Mouse (Mus musculus) mature B cell (primary cell): ENCODE results near the gene Arpc1b.
"Not testable (repeated sequence)": the region's sequence is repeated elsewhere in the genome, so short reads cannot be mapped to it uniquely, and the experiment has no call there.

Experiments used
- in situ Hi-C: fragments of 300-500 bp; cut with MboI; formaldehyde crosslinking; loops from 2 replicates; pipeline ENCODE4 v1.14.3; 2019

The Arpc1b gene

GRCm38 (mm10) chr5:145114606-145115473 lies 825 bp downstream of the Arpc1b start:
- in situ Hi-C loops: no loop called here

GRCm38 (mm10) chr5:145115736-145116135 lies 1.7 kb downstream of the Arpc1b start:
- in situ Hi-C loops: no loop called here

- in situ Hi-C loops: no loop called here
These were observed 2.3 kb downstream of the Arpc1b start for GRCm38 (mm10) chr5:145116316-145116715.

- in situ Hi-C loops: no loop called here
These were observed 2.9 kb downstream of the Arpc1b start for GRCm38 (mm10) chr5:145116916-145117315.

GRCm38 (mm10) chr5:145118005-145118404 lies 4.0 kb downstream of the Arpc1b start:
- in situ Hi-C loops: no loop called here

- in situ Hi-C loops: no loop called here
These were observed 4.4 kb downstream of the Arpc1b start for GRCm38 (mm10) chr5:145118461-145118860.

GRCm38 (mm10) chr5:145119385-145119784 lies 5.4 kb downstream of the Arpc1b start:
- in situ Hi-C loops: no loop called here

- in situ Hi-C loops: no loop called here
These were observed 6.9 kb downstream of the Arpc1b start for GRCm38 (mm10) chr5:145120921-145121320.

- in situ Hi-C loops: no loop called here
These were observed 9.4 kb downstream of the Arpc1b start for GRCm38 (mm10) chr5:145123396-145123795.

GRCm38 (mm10) chr5:145126580-145126979 lies 12.6 kb downstream of the Arpc1b start:
- in situ Hi-C loops: no loop called here

GRCm38 (mm10) chr5:145129124-145129523 lies 15.1 kb downstream of the Arpc1b start:
- in situ Hi-C loops: no loop called here

- in situ Hi-C loops: not testable (repeated sequence)
These were observed 15.8 kb downstream of the Arpc1b start for GRCm38 (mm10) chr5:145129773-145130172.

GRCm38 (mm10) chr5:145130191-145130590 lies 16.2 kb downstream of the Arpc1b start:
- in situ Hi-C loops: no loop called here

GRCm38 (mm10) chr5:145130995-145131394 lies 17.0 kb downstream of the Arpc1b start:
- in situ Hi-C loops: no loop called here

GRCm38 (mm10) chr5:145133275-145133674 lies 19.3 kb downstream of the Arpc1b start:
- in situ Hi-C loops: not testable (repeated sequence)

- in situ Hi-C loops: no loop called here
These were observed 24.8 kb downstream of the Arpc1b start for GRCm38 (mm10) chr5:145138836-145139235.

GRCm38 (mm10) chr5:145139571-145140519 lies 25.8 kb downstream of the Arpc1b start, which contains the start of the genes Pdap1 and Bud31:
Gene Pdap1, minus strand, starts transcription at chr5:145140238.
Gene Bud31, plus strand, starts transcription at chr5:145140362.
- in situ Hi-C loops: no loop called here

- in situ Hi-C loops: no loop called here
These were observed 26.6 kb downstream of the Arpc1b start for GRCm38 (mm10) chr5:145140611-145141010.

- in situ Hi-C loops: no loop called here
These were observed 33.7 kb downstream of the Arpc1b start for GRCm38 (mm10) chr5:145147748-145148147.

GRCm38 (mm10) chr5:145149294-145149693 lies 35.3 kb downstream of the Arpc1b start:
- in situ Hi-C loops: no loop called here

GRCm38 (mm10) chr5:145152690-145153089 lies 38.7 kb downstream of the Arpc1b start:
- in situ Hi-C loops: no loop called here

GRCm38 (mm10) chr5:145161361-145161760 lies 47.3 kb downstream of the Arpc1b start:
- in situ Hi-C loops: no loop called here
